ENCODE assay signal across 12 mouse cellular contexts in the genomic region with DNA sequence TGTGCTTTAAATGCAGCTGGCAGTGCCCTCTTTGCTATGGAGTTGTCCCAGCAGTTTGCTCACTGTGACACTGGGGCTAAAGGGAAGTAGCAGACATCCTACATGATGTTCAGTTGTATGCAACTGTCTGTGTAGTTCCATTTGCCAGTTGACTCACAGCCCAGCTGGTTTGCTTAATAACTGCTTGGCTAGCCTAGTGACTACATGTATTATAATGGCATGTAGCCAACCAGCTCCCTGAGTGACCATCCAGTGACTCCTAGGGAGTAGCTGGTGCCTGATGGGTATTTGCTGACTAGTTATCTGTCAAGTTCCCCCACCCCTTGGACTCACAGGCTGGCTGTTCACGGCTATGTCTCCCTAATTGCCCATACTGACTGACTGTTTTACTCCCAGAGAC. TPM values are rescaled to one million over a fixed set of nuclear protein-coding genes. Genes with fewer than 3 reads are reported as not detected.
DNase-seq lines count a peak whose midpoint lies in the region; ATAC-seq and TF ChIP-seq lines count a peak whose summit lies in the region.
"Had no signal": no experiment of that assay in that cellular context is flagged by ENCODE, and none has a peak within 500 bp of the region (broad histone marks: within the 10 kb centered on the region; RNA-seq: fewer than 3 reads in every experiment).

No protein-coding gene starts in this region.

- peak; percentile 42 for DNase-seq in adrenal gland, postnatal 14 days
- DNase-seq in adrenal gland, postnatal 25 days = no peak
- DNase-seq in spleen, adult 2 months (ENCODE audit: low read depth in 1 of 2, low spot score in 2 of 2) = no peak
- DNase-seq in spleen, adult 12 weeks (ENCODE audit: low spot score) = no peak
- DNase-seq in forebrain, embryonic 11.5 days (ENCODE audit: low spot score) = no peak
- no peak for DNase-seq in thymus, postnatal 14 days
- DNase-seq in spleen, postnatal 10 days (ENCODE audit: low spot score in 2 of 2) = no peak

- peak overlapping the region; percentile 75; the same call in 1 of the 2 replicates for H3K27ac ChIP-seq in spleen, adult 2 months (ENCODE audit: insufficient read depth, low read length)
- peak overlapping the region; percentile 82 for H3K27ac ChIP-seq in macrophage
- no peak overlapping the region for H3K27ac ChIP-seq in forebrain, embryonic 11.5 days (ENCODE audit: low read depth, low read length)
- H3K27ac ChIP-seq: hindbrain, embryonic 12.5 days; limb, embryonic 10.5 days; lung, embryonic 15.5 days had no signal

- H3K9me3 ChIP-seq in forebrain, embryonic 11.5 days (ENCODE audit: control insufficient read depth, low read length) = no peaks in the 10 kb centered on the region
- H3K9me3 ChIP-seq: heart, embryonic 15.5 days; hindbrain, embryonic 12.5 days; limb, embryonic 10.5 days; lung, embryonic 15.5 days had no signal

- no peak overlapping the region for H3K9ac ChIP-seq in forebrain, embryonic 11.5 days (ENCODE audit: low read length)
- H3K9ac ChIP-seq: heart, embryonic 15.5 days; hindbrain, embryonic 12.5 days; lung, embryonic 15.5 days had no signal

- H3K4me3 ChIP-seq in spleen, adult 2 months (ENCODE audit: extremely low read depth, insufficient read depth, insufficient read length) = no peak overlapping the region
- no peak overlapping the region for H3K4me3 ChIP-seq in macrophage (ENCODE audit: inconsistent target)
- H3K4me3 ChIP-seq in forebrain, embryonic 11.5 days (ENCODE audit: low read depth, low read length) = no peak overlapping the region
- H3K4me3 ChIP-seq: heart, embryonic 15.5 days; hindbrain, embryonic 12.5 days; limb, embryonic 10.5 days; lung, embryonic 15.5 days had no signal

- no peaks in the 10 kb centered on the region for H3K27me3 ChIP-seq in spleen, adult 2 months (ENCODE audit: control insufficient read depth, insufficient read depth, low read length)
- H3K27me3 ChIP-seq in forebrain, embryonic 11.5 days (ENCODE audit: control insufficient read depth, insufficient read depth, low read length) = no peaks in the 10 kb centered on the region
- H3K27me3 ChIP-seq: heart, embryonic 15.5 days; hindbrain, embryonic 12.5 days; lung, embryonic 15.5 days had no signal

- no peak for TF ChIP-seq POLR2A in spleen, adult 2 months (IDR thresholded peaks at IDR 0.05; ENCODE audit: low read depth, low read length)

- no peak for ATAC-seq in forebrain, embryonic 11.5 days (replicated peaks; ENCODE audit: low FRiP score)

- no peak overlapping the region for H3K4me2 ChIP-seq in forebrain, embryonic 11.5 days (ENCODE audit: low read depth, low read length, severe bottlenecking)
- H3K4me2 ChIP-seq: hindbrain, embryonic 12.5 days; lung, embryonic 15.5 days had no signal

- WGBS in spleen, adult 2 months = 68% methylated on average over 1 of the region's 1 CpGs
- 33% methylated on average over 1 of the region's 1 CpGs for WGBS in macrophage (ENCODE audit: missing documents)
- 59% methylated on average over 1 of the region's 1 CpGs for WGBS in forebrain, embryonic 11.5 days

- H3K79me2 ChIP-seq in macrophage (ENCODE audit: inconsistent target) = peaks cover 66% of the 10 kb centered on the region

- H3K4me1 ChIP-seq in spleen, adult 2 months (ENCODE audit: control insufficient read depth, insufficient read depth, insufficient read length) = peaks cover 22% of the 10 kb centered on the region
- H3K4me1 ChIP-seq in forebrain, embryonic 11.5 days (replicated peaks; ENCODE audit: control insufficient read depth, insufficient read depth, low read length) = no peaks in the 10 kb centered on the region
- H3K4me1 ChIP-seq: hindbrain, embryonic 12.5 days had no signal

- peaks cover 5% of the 10 kb centered on the region for H3K36me3 ChIP-seq in spleen, adult 2 months (ENCODE audit: control insufficient read depth, insufficient read depth, low read length)
- H3K36me3 ChIP-seq in macrophage (ENCODE audit: inconsistent target) = no peaks in the 10 kb centered on the region
- no peaks in the 10 kb centered on the region for H3K36me3 ChIP-seq in forebrain, embryonic 11.5 days (ENCODE audit: control insufficient read depth, insufficient read depth, low read length)
- H3K36me3 ChIP-seq: hindbrain, embryonic 12.5 days; limb, embryonic 10.5 days; lung, embryonic 15.5 days had no signal

- TF ChIP-seq CTCF in spleen, adult 2 months (IDR thresholded peaks at IDR 0.05; ENCODE audit: extremely low read depth, insufficient read depth, insufficient read length, insufficient replicate concordance) = no peak

RNA-seq across cellular contexts. Expression of gene Elf4, which starts 39.3 kb away (rescaled TPM):
- total RNA-seq in adrenal gland, postnatal 14 days (2021) = 13.9 and 18.0 TPM in 2 replicates
- total RNA-seq in adrenal gland, postnatal 25 days (2021) = 25.6 and 27.2 TPM in 2 replicates
- 42.0 and 46.3 TPM in 2 replicates for polyA plus RNA-seq in spleen, adult 2 months (2012; rRNA removed)
- total RNA-seq in macrophage (2018; cell fraction: chromatin; rRNA removed) = 10 to 100 TPM; 31.7 to 79.8 (median 65.5) TPM
- 10 to 100 TPM; 37.6 to 92.1 (median 58.9) TPM for total RNA-seq in macrophage (2018; cell fraction: cytosol; rRNA removed)
- total RNA-seq in macrophage (2018; cell fraction: nucleus; rRNA removed) = 100 to 1,000 TPM in 3 of 26 experiments, 10 to 100 TPM in 23; 38.6 to 108 (median 69.6) TPM
- 29.9 to 41.0 TPM (median 37.3 TPM) in 3 replicates for polyA plus RNA-seq in macrophage (2018)
- polyA plus RNA-seq in forebrain, embryonic 11.5 days (2014; fragmentation: Nextera tagmentation; extraction: Ambion mirVana) = 2.7 and 3.2 TPM in 2 replicates
